Mouse (Mus musculus): Measurements from ENCODE around the gene Pfdn6.
"Not testable (repeated sequence)": the region's sequence is repeated elsewhere in the genome, so short reads cannot be mapped to it uniquely, and the experiment has no call there.

The Pfdn6 gene

GRCm38 (mm10) chr17:33940206-33940805 lies at the start of gene Pfdn6, which contains the start of gene Wdr46:
Pfdn6 (minus strand) TSS chr17:33940343.
Wdr46 (plus strand) TSS chr17:33940660.
- DNase-seq (ENCODE audit: low read depth): no peak

- DNase-seq (ENCODE audit: low read depth): not testable (repeated sequence)
Observed at GRCm38 (mm10) chr17:33982136-33982535, 42.0 kb upstream of the Pfdn6 start.

DNA sequence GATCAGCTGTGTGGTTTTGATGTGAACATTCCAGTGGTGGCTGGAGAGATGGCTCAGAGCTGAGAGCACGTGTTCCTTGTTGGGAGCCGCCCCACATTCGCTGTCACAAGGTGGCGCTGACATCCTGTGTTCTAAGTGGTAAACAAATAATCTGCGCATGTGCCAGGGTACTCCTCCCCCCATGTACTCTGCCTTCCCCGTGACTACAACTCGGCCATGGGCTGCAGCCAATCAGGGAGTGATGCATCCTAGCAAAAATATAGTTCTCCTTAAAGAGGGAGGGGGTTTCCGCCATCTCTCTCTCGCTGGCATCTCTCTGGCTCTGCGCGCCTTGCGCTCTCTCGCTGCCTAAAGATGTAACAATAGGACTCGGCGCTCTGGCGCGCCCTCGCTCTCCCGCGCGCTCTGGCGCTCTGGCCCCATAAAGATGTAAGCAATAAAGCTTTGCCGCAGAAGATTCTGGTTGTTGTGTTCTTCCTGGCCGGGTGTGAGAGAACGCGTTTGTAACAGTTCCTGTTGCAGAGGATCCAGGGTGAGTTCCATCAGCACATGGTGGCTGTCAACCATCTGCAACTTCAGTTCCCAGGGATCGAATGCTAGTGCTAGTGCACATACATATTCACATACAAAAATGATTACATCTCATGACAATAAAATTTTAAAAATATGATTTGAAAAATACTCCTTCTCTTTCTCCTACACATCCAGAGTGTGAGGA lies 41.2 kb upstream of the Pfdn6 start:
- not testable (repeated sequence) for DNase-seq (ENCODE audit: low read depth)

DNA sequence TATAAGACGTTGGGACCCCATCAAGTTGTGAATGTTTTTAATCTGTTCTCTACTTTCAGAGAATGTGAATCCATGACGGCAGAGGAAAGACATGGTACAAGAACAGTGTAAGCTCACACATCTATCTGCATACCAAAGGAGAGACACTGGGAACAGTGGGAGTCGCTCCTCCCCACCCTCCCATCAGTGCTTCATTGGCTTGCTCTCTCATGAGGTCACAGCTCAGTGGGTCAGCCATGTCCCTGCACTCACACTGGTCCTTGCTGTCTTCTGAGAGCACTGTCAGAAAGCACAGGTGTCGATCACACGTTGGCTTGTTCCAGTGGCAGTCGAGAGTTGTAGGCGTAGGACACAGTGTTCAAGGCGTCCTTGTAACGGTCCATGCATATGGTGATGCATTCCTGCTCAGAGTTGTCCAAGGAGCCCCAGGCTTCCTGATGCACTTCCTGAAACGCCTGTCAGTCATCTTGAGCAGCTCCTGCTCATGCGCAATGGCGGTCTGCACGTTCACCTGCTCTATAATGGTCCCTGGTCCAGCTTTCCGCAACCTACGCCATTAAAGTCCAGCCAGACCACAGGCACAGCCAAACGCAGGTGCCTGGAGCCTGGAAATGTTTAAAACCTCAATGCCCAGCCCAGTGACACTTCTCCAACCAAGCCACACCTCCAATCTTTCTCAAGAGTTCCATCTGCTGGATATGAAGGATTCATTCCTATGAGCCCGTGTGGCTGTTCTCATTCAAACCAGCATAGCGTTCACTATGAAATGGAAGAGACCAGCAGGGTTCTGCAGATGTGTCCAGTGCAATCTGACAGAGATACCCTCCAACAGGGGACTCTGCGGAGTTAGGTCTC lies 40.3 kb upstream of the Pfdn6 start:
- no peak for DNase-seq (ENCODE audit: low read depth)

DNA sequence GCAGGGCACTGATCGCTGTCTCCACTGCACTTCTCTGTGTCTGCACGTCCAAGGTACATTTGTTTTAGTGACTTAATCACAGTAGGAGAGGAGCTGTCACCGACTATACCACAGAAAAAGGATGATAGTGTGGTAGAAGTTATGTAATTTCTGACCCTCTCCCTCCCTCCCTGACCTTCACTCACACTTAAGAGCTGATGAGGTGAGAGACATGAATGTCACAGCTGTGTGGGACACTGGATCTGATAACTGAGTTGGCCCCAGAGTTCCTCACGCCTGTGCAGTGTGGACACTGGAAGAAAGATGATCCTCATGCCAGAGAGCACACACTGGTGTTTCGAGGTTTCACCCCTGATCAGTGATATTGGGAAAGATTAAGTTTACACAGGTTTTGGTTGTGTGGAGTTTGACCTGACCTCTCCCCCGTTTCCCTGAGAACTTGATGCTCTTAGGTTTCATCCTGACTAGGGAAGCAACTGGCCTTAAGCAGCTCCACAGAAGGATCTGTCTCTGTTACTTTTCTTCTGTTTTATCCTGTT lies 39.4 kb upstream of the Pfdn6 start:
- DNase-seq (ENCODE audit: low read depth): no peak

- peak; percentile 70 for DNase-seq (ENCODE audit: low read depth)
Observed at GRCm38 (mm10) chr17:33978631-33979031, 38.5 kb upstream of the Pfdn6 start.

GRCm38 (mm10) chr17:33977861-33978557 lies 37.9 kb upstream of the Pfdn6 start:
- no peak for DNase-seq (ENCODE audit: low read depth)

- no peak for DNase-seq (ENCODE audit: low read depth)
Observed at GRCm38 (mm10) chr17:33973572-33973971, 33.4 kb upstream of the Pfdn6 start.

GRCm38 (mm10) chr17:33972691-33973090 lies 32.5 kb upstream of the Pfdn6 start:
- DNase-seq (ENCODE audit: low read depth): no peak

DNA sequence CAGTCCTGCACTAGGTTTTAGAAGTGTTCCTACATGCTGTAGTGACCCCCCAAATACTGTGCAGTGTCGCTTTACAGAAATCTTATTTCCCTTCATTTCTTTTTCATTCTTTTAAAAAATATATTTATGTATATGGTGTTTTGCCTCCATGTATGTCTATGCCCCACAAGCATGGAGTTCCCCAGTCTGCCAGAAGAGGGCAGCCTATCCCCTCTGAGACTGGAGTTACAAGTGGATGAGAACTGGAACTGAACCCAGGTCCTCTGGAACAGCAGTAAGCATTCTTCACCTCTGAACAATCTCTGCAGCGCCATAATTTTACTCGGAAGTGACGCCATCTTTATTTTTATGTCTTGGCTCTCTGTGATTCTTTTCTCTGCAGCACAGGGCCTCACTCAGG lies 29.3 kb upstream of the Pfdn6 start:
- DNase-seq (ENCODE audit: low read depth): no peak

DNA sequence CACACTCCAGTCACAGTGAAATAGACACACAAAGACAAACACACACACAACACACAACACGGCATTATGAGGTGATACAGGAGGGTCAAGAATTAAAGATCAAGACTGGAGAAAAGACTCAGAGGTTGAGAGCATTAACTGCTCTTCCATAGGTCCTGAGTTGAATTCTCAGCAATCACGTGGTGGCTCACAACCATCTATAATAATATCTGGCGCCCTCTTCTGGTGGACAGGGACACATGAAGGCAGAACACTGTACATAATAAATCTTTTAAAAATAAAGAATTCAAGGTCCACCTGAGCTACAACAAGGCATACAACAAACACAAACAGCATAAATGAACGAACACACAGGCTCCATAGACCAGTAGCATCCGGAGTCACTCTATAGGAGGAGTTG lies 28.8 kb upstream of the Pfdn6 start:
- no peak for DNase-seq (ENCODE audit: low read depth)

GRCm38 (mm10) chr17:33968489-33968888 lies 28.3 kb upstream of the Pfdn6 start:
- peak; percentile 73 for DNase-seq (ENCODE audit: low read depth)

- DNase-seq (ENCODE audit: low read depth): no peak
Observed at GRCm38 (mm10) chr17:33965846-33966550, 25.9 kb upstream of the Pfdn6 start.

GRCm38 (mm10) chr17:33965082-33965845 lies 25.1 kb upstream of the Pfdn6 start:
- DNase-seq (ENCODE audit: low read depth): no peak

- no peak for DNase-seq (ENCODE audit: low read depth)
Observed at GRCm38 (mm10) chr17:33962876-33963275, 22.7 kb upstream of the Pfdn6 start.

GRCm38 (mm10) chr17:33959948-33960347 lies 19.8 kb upstream of the Pfdn6 start:
- no peak for DNase-seq (ENCODE audit: low read depth)

DNA sequence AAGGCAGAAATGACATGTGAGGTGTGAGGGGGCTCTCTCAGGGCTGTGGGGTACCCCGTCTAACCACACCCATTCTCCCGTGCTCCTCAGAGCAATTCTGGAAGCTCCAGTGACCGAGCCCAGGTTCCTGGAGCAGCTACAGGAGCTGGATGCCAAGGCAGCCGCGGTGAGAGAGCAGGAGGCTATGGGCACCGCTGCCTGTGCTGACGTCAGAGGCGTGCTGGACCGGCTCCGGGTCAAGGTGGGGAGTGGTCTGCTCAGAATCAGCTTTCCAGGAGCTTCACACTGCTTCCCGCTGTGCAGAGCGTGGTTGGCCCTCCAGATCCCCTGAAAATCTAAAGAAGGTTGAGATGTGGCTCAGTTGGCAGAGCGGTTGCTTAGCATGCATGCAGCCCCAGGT lies 19.0 kb upstream of the Pfdn6 start:
- no peak for DNase-seq (ENCODE audit: low read depth)

- no peak for DNase-seq (ENCODE audit: low read depth)
Observed at GRCm38 (mm10) chr17:33958451-33958850, 18.3 kb upstream of the Pfdn6 start.

DNA sequence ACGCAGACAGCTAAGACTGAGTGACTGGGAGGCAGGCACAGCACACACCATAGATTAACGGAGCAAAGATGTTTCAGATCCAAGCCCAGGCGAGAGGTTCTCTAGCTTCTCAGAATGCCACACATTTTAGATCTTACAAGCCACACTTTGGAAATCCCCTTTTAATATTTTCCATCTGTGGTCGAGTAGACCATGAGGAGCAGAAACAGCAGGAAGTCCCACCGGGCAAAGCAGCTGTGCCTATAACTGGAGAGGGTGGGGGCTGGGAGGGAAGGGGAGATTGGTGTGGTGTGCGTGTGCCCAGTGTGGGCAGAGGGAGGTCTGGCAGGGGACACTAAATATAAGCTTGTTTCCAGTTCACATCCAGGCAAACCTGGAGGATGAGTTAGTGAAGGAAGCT lies 17.4 kb upstream of the Pfdn6 start:
- DNase-seq (ENCODE audit: low read depth): no peak

DNA sequence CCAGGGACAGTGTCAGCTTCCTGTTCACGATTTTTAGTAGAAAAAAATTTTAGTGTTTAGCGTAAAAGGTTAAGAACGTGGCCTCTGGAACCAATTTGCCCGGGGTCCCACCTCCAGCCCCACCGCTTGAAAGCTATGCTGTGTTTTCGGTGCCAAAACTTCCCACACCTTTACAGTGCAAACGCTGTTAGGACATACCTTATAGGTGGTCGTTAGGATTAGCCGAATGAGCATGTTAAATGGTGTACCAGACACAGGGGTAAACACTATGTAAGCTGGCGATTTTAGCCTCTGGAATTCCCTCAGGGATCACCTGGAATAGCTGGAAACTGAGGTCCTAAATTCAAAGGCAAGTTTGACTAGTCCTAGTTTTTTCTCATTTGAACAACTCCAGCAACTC lies 16.2 kb upstream of the Pfdn6 start:
- no peak for DNase-seq (ENCODE audit: low read depth)

All from c-Kit-positive CD71-negative TER-119-negative erythroid progenitor cells, embryonic 14.5 days (primary cell).